Mouse (Mus musculus): ENCODE results near the gene Olfr786. TPM values are rescaled to one million over a fixed set of nuclear protein-coding genes. Genes with fewer than 3 reads are reported as not detected.

Olfr786 gene
- total RNA-seq (2017), result not detected in 2 replicates

- no peak for ATAC-seq (ENCODE audit: extremely low read depth, insufficient number of reproducible peaks, low FRiP score, poor library complexity, severe bottlenecking)
Observed at GRCm38 (mm10) chr10:129427006-129427405, at the start of gene Olfr786. Gene Olfr786, plus strand, starts transcription at chr10:129427306.

DNA sequence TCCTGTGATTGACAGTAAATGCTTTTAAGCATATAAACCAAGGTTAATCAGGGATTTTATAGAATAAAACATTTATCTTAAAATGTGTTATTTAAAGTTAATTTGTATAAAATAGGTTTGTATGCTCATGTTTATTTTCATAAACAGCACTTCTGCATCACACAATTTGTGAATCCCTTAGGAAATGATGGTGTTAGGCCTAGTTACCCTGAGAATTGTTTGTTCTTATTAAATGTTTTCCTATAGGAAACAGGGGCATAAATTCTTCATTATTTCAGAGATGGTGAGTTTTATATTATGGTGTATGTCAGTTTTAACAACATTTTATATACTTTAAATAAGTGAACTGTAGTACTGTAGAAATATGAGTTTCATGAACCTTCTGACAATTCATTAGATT is 43.3 kb upstream of the Olfr786 start, which contains the start of gene Olfr784:
Gene Olfr784, plus strand, starts transcription at position 301 of the 400 bp plus-strand sequence.
- no peak for ATAC-seq (ENCODE audit: extremely low read depth, insufficient number of reproducible peaks, low FRiP score, poor library complexity, severe bottlenecking)

DNA sequence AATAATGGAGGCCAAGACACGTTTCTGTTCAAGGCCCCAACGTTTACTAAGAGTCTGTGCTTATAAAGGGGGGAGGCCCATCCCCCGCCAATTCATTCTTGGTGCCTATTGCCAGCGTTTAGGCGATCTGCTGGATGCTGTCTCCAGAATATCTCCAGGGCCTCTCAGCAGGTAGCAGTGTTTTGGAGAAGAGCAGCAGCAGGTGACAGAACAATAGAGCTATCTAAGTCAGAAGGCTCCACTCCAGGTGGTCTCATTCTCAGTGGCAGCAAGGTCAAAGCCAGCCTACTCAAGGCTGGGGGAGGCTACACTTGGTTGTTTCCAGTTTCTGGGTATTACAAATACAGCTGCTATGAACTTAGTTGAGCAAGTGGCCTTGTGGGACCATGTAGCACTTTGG is 26.2 kb upstream of the Olfr786 start:
- ATAC-seq (ENCODE audit: extremely low read depth, insufficient number of reproducible peaks, low FRiP score, poor library complexity, severe bottlenecking), result no peak

DNA sequence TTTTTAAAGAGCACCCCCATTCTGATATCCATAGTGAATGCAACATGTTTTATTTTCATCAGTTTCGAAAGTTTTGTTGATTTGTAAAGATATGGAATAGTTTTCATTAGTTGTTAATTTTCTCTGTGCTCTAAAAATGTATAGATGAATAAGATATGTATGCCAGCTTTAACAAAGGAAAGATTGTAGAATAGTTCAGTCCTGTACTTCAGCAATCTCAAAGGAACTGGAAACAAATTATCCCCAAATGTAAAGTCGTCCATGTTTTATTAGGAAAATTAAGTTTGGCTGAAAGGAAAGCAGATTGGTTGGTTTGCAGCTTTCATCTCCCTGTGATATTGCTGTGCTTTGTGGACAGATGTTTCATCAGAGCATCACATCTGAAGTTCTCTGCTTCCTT is 22.0 kb upstream of the Olfr786 start, which contains the start of gene Olfr785:
Gene Olfr785, plus strand, starts transcription at position 301 of the 400 bp plus-strand sequence.
- ATAC-seq (ENCODE audit: extremely low read depth, insufficient number of reproducible peaks, low FRiP score, poor library complexity, severe bottlenecking), result no peak

DNA sequence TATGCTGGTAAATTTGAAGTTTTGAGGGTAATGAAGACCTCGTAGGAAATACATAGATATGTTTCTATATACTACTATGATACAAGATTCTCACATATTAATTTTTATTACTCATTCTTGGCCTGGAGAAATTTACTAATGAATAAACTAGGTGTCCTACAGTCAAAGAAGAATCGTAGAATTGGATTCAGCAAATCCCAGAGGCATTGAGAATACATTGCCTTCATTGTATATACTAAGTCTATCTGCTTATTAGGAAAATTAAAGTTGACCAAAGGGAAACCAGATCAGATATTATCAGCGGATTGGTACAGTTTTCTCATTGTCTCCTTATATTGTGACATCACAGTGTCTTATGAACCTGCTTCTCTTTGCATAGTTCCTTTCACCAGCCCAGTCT is 34.5 kb downstream of the Olfr786 start, which contains the start of gene Olfr787:
Gene Olfr787, plus strand, starts transcription at position 301 of the 400 bp plus-strand sequence.
- ATAC-seq (ENCODE audit: extremely low read depth, insufficient number of reproducible peaks, low FRiP score, poor library complexity, severe bottlenecking), result no peak

DNA sequence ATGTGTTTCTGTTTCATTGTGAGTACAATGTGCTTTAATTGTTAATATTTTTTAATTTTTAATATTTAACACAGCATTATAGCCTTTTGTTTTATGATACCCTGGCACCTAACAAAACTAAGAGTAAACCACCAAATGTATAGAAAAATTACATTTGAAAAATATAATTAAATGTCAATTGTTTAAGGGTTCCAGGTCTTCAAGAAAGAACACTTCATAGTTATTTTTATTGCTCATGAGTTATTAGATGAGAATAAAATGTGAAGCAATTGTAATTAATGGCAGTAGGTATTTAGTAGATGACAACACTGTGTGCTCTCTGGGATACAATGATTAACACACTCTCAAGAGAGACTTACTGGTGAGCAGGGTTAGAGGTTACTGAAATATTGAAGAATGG is 43.6 kb downstream of the Olfr786 start, which contains the start of gene Olfr788:
Gene Olfr788, plus strand, starts transcription at position 301 of the 400 bp plus-strand sequence.
- ATAC-seq (ENCODE audit: extremely low read depth, insufficient number of reproducible peaks, low FRiP score, poor library complexity, severe bottlenecking), result no peak

GRCm38 (mm10) chr10:129473256-129473655 is 46.1 kb downstream of the Olfr786 start:
- ATAC-seq (ENCODE audit: extremely low read depth, insufficient number of reproducible peaks, low FRiP score, poor library complexity, severe bottlenecking), result no peak

- no peak for ATAC-seq (ENCODE audit: extremely low read depth, insufficient number of reproducible peaks, low FRiP score, poor library complexity, severe bottlenecking)
Observed at GRCm38 (mm10) chr10:129473723-129474122, 46.6 kb downstream of the Olfr786 start.

DNA sequence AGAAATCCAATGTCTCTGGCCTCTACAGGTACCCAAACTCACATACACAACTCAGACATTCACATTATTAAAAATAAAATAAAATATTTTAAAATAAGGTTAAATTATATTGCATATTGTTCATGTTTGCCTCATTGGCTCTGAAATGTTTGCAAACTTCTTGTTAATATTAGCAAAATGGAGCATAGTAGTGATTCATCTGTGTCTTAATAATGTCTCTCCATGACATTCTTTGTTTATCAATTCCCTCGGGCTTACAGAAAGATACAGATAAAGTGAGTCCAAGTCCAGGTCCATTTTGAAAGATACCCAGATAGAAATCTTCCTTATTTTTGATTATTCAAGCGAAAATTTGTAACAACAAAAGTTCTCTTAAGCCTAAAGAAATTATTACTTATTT is 57.3 kb downstream of the Olfr786 start, which contains the start of gene Olfr789:
Gene Olfr789, plus strand, starts transcription at position 301 of the 400 bp plus-strand sequence.
- ATAC-seq (ENCODE audit: extremely low read depth, insufficient number of reproducible peaks, low FRiP score, poor library complexity, severe bottlenecking), result no peak

Other genes starting within 250 kb of the Olfr786 start
- not detected in 2 replicates for gene Olfr772, start 249.4 kb upstream of the Olfr786 start, total RNA-seq (2017)
- gene Olfr773, start 239.9 kb upstream of the Olfr786 start, total RNA-seq (2017), result not detected in 2 replicates
- 0.93 TPM in 1 of 2 replicates, not detected in the other for gene Olfr774, start 191.1 kb upstream of the Olfr786 start, total RNA-seq (2017)
- not detected in 2 replicates for gene Olfr775, start 178.9 kb upstream of the Olfr786 start, total RNA-seq (2017)
- gene Olfr776, start 168.2 kb upstream of the Olfr786 start, total RNA-seq (2017), result not detected in 2 replicates
- not detected in 2 replicates for gene Olfr777, start 155.8 kb upstream of the Olfr786 start, total RNA-seq (2017)
- gene Olfr780, start 109.2 kb upstream of the Olfr786 start, total RNA-seq (2017), result not detected in 2 replicates
- not detected in 2 replicates for gene Olfr781, start 98.5 kb upstream of the Olfr786 start, total RNA-seq (2017)
- gene Olfr782, start 78.5 kb upstream of the Olfr786 start, total RNA-seq (2017), result not detected in 2 replicates
- gene Olfr784, start 43.2 kb upstream of the Olfr786 start, total RNA-seq (2017), result not detected in 2 replicates
- gene Olfr785, start 21.9 kb upstream of the Olfr786 start, total RNA-seq (2017), result not detected in 2 replicates
- not detected in 2 replicates for gene Olfr787, start 34.6 kb downstream of the Olfr786 start, total RNA-seq (2017)
- gene Olfr788, start 43.7 kb downstream of the Olfr786 start, total RNA-seq (2017), result not detected in 2 replicates
- not detected in 2 replicates for gene Olfr789, start 57.4 kb downstream of the Olfr786 start, total RNA-seq (2017)
- gene Olfr790, start 71.2 kb downstream of the Olfr786 start, total RNA-seq (2017), result not detected in 2 replicates
- not detected in 2 replicates for gene Olfr791, start 94.5 kb downstream of the Olfr786 start, total RNA-seq (2017)
- not detected in 2 replicates for gene Olfr792, start 111.9 kb downstream of the Olfr786 start, total RNA-seq (2017)
- 0.25 TPM in 1 of 2 replicates, not detected in the other for gene Olfr794, start 140.3 kb downstream of the Olfr786 start, total RNA-seq (2017)
- gene Olfr796, start 185.3 kb downstream of the Olfr786 start, total RNA-seq (2017), result not detected in 2 replicates
- not detected in 2 replicates for gene Olfr798, start 200.6 kb downstream of the Olfr786 start, total RNA-seq (2017)
- gene Olfr799, start 210.2 kb downstream of the Olfr786 start, total RNA-seq (2017), result 0.81 TPM in 1 of 2 replicates, not detected in the other
- gene Olfr800, start 230.4 kb downstream of the Olfr786 start, total RNA-seq (2017), result not detected in 2 replicates
- 0.12 TPM in 1 of 2 replicates, not detected in the other for gene Olfr801, start 246.6 kb downstream of the Olfr786 start, total RNA-seq (2017)

All from neutrophil, adult 5-6 weeks (primary cell).